Mouse (Mus musculus) adrenal gland, adult 18-20 months (tissue): Measurements from ENCODE around the gene Gm10644. TPM values are rescaled to one million over a fixed set of nuclear protein-coding genes. Genes with fewer than 3 reads are reported as not detected.

Experiments
- DNase-seq, 2 experiments: peaks; one replicate each; pipeline ENCODE4 v3.0.0; 2021 to 2022; ENCODE audit warnings: low spot score in 2 of 2
- total RNA-seq, 2 experiments: library from RNA; stranded (reverse); gene quantifications; 1 replicate in 1 of 2; 2 replicates in 1 of 2; pipeline ENCODE4 v1.2.3; 2021

Gm10644 gene
- total RNA-seq, 2 experiments from 2014 or later = 1.2 to 1.7 TPM

DNA sequence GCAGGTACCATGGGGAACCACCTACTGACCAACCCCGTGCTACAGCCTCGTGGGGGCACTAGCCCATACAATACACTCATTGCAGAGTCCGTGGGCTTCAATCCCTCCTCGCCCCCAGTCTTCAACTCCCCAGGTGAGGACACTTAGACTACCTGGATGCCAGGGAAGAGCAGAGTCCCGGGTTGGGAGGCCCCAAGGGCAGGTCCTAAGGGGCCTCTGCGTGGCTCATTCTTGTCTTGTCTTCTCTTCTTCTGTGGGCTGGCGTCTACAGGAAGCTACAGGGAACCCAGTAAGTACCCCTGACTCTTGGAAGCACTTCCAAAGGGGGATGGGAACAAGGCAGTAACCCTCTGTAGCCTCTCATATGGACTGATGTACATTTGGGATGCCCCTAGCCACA, 17.4 kb downstream of the Gm10644 start:
- DNase-seq = no peak

DNA sequence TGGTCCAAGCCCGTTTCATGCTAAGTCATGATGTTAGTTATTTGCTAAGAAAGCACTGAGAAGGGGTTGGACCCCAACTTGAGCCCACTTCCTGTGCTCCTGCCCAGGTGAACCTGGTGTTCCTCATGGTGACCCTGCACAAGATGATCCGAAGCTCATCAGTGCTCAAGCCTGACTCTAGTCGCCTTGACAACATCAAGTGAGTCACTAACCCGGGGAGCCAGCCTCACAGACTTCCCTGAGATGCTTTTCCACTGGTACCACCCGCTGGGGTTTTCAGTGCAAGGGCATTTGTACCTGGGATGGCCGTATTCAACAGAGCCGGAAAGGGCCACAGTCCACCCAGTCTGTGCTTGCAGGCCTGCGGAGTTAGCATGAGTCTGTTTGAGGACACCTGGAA, 19.6 kb downstream of the Gm10644 start:
- DNase-seq = no peak

DNA sequence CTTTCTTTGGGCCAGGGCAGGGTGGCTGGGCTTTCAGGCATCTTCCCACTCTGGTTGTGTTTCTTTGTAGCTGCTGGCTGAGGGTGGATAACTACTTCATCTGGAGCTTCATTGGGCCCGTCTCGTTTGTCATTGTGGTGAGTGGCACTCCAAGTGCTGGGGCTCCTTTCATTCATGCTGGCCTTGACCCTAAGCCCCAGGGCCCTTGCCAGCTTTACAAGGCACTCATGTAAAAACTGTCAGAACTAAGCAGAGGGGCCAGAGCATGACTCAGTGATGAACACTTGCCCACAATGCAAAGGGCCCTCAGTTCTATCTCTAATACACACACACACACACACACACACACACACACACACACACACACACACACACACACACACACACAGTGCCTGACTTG, 20.0 kb downstream of the Gm10644 start:
- no peak for DNase-seq

DNA sequence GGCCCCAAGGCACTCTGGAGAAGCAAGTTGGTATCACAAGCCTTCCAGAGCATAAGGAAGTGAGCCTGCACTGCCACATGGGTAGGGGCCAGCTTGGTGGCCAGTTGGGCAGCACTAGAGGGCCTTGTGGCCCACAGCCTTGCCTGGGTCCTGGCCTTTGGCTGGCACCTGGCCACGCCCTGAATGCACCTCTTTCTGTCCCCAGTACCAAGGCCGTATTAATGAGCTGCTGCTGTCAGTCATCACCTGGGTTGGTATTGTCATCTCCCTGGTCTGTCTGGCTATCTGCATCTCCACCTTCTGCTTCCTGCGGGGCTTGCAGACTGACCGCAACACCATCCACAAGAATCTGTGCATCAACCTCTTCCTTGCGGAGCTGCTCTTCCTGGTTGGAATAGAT, 20.8 kb downstream of the Gm10644 start:
- DNase-seq = peak in 1 of 2 experiments; percentile 17

DNA sequence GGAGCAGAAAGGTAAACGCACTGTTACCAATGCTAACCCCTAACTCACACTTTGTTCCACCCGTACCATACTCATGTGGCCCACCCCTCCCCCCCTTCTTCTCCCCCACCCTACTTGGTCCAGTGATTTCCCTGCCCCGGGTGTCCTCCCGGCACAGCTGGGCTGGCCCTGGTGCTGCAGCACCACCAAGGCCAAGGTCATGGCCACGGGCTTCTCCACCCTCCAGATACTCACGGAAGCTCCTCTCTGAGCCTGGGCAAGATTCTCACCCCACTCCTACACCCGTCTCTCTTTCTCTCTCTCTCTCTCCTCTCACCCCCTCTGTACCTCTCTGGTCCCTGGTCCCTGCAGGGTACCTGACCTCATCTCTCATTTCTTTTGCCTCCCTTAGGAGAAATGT, 28.7 kb downstream of the Gm10644 start:
- peak in 1 of 2 experiments; percentile 49 for DNase-seq

DNA sequence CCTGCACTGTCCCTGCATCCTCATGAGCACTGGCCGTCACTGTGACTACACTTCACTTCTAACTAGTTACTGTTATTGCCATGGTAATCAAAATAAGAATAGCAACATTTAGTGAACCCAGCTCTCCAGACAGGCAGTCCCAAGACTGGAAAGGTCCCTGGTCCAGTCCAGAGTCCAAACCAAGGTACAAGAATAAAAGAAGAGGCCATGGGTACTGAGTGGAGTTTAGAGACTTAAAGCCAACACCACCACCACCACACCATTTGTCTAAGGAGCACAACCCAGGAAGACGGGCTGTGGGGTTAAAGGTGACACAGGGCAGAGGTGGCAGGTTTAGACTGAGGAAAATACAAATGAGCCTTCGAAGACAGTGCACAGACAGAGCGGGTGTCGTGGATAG, 30.4 kb downstream of the Gm10644 start:
- no peak for DNase-seq

DNA sequence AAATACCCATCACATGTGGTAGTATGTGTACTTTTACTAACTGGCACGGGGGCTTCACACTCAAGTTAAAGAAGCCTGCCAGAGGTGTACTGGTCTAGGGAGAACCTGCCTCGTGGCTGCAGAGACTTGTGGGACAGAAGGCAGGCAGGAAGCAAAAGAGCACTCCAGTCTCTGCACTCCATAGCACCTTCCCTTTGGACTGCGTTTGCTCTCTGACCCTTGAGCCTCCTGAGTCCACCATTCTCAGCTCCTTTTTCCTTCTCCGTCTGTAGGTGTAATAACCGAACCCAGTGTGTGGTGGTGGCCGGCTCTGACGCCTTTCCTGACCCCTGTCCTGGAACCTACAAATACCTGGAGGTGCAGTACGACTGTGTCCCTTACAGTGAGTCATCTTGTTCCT, 32.3 kb downstream of the Gm10644 start:
- no peak for DNase-seq

DNA sequence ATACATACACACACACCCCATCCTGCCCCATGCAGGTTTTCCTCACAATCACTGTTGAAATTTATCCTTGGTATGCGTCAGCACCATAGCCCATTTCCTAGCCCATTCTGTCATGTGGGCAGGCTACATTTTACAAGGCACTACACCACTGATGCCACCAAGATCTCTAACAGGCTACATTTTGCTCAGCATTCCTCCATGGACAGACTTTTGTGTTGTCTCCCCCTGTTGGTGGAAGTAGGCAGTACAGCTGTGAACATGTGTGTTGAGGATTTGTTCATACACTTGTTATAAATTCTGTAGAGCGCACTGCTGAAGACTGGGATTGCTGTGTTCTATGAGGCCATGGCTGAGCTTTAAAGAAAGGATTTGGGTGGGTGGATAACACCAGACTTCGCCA, 33.4 kb downstream of the Gm10644 start:
- DNase-seq = peak; percentile 78 to 81

DNA sequence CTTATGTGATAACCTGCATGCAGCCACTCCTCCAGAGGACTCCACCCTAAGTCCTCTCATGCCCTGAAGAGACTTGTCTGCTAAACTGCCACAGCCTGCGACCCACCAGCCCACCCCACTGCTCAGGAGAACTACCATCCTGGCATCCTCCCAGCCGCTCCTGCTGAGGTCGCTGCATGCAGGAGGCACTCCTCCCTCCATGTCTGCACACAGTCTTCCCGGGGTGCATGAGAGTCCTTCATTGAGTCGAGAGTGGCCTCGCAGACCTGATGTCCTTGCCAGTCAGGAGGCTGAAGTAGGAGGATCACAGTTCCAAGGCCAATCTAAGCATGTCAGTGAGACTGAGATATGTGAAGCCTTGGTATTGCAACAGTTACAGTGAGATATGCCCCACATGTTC, 37.4 kb downstream of the Gm10644 start:
- peak in 1 of 2 experiments; percentile 43 for DNase-seq

DNA sequence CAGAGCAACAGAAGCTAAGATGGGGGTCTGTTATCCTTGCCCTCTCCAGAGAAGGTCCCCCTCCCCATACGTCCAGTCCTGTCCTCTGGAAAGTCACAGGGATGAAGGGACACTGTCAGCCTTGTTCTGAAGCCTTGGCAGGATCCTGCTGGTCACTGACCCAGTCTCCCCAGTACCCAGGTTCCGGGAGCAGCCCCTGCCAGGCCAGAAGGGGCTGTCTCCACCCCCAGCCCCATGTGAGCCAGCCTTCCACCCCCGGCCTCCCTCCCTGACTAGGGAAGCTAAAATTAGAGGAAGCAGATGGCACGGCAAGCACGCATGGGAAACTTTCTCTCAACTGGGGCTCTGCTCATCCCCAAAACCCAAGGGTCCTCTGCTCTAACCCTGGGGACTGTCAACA, 39.0 kb downstream of the Gm10644 start:
- no peak for DNase-seq

DNA sequence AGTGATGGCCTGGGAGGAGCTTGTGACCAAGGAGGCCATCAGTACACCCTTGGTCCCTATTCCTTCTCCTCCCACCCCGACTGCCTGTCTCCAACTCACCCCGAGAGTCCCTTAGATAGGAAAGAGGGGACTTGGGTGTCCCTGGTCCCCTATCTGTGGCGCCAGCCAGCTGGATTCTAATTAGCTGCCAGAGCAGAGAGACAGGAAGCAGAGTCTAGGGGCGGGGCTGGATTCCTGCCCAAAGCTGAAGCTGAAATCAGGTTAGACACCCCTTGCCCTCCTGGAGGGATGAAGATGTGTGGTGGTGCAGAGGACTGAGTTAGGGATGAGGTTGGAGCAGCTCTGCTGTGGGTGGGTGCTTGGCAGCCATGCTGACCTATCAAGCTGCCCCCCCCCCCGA, 40.1 kb downstream of the Gm10644 start:
- DNase-seq = no peak

DNA sequence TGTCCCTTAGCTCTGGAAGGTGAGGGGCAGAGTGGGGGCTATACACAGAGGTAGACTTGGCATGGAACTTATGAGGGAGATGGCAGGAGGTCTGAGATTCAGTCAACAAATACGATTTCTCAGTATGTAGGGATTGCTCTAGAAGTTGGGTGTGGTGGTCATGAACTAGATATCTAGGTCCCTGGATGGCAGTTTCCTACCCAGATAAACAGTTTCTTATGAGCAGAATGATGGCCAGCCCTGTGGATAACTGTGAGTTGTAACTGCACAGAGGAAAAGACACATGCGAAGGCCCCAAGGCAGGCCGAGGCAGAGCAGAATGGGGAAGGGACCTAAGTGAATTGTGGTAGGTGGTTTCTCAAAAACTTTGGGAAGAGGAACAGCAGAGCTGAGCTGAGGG, 40.8 kb downstream of the Gm10644 start:
- no peak for DNase-seq

DNA sequence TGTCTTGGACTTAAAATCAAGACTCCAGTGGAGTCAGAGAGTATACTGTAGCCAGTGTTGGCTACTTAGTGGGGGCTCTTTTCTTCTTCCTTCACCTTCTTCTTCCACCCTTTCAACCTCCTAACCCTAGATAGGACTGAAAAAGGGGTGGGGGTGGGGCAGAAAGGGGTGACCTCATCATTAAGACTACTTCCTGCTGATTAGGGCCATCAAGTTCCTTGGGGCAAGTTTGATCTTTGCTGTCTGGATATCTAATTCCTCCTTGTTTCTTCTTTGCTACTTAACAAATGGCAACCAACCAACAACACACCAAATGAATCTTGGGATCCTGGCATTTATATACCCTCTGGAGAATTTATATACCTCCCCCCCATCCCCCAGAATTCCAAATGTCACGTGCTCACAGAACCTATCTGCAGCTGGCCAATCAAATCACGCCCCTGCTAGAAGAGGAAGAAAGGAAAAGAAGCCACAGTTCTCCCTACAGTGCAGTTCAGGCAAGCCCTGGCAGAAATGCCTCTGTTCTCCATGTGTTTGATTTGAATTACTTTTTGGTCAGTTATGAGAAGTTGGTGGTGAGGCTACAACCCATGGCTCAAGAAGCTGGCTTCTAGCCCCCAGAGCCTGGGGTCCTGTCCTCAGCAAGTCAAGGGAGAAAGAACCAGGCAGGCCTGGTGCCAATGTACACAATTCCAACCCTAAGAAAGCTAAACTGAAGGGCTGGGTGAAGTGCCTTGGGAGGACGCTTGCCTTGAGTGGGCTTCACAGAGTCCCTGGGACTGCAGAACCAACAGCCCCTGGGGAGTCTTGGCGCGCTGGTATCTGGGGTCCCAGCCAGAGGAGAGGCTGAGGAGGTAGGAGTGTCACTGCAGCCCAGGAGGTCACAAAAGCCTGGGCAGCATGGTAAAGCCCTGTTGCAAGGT, 42.9 kb downstream of the Gm10644 start:
- no peak for DNase-seq

DNA sequence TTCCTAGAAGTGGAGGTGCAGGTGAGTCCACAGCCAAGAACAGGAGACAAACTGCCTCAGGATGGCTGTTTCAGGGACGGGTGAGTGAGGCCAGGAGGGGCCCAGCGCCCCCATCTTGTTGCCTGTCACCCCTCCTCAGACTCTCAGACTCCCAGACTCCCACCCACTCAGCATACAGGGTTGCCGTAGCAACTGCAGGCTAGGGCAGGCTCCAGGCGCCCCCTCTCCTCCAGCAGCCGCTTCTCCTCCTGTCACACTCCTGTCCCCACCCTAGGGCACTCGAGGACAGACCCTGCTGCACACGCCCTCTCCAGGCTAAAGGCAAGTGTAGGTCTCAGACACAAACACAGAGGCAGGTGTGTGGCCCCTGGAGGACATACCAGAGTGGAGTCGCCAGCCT, 45.7 kb downstream of the Gm10644 start:
- no peak for DNase-seq

DNA sequence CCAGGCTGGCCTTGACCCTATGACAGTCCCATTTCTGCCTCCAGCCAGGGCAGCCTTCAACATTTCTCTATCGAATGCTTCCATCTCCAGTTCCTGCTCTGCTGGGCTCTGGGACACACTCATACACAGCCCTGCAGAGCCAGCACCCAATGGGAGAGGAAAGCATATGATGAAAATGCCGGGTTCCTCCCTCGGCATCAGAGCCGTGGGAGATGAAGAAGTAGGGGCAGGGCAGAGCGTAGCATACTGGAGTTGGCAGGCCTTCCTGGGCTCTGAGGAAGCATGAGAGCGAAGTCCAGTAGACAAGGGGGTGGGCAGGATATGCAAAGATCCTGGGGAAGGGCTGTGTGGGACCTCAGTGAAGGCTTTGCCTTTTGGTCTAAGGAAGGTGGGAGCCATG, 46.4 kb downstream of the Gm10644 start:
- DNase-seq = no peak

DNA sequence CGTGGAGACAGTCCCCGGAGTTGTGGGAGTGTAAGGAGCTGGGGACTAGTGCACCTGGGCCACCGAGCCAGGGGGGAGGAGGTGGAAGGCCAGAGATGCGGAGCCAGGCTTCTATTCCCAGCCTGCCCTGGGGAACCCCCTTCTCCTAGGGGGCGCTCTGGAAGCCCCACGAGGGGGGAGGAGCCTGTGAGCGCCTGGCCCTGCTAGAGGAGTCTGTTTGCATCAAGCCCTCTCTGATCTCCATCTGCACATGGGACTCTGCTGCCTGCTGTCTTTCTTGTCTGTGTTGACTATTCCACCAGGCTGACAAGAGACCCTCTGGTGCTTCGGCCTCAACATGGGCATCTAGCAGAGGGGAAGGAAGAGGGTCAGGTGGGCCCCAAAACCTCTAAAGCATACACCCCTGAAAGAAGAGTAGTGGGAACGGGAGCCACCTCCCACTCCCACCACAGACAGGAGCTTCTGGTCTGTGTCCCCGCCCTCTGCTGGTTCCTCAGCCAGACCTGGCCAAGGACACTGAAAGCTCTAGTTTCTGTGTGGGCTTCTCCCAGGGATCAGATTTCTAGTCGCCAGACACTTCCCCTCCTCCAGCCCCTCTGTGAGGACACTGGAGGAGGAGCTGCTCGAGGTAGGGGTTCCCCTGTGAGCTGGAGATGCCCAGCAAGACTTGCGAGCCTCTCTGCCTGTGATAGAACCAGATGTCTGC, 51.9 kb downstream of the Gm10644 start:
- DNase-seq = no peak

DNA sequence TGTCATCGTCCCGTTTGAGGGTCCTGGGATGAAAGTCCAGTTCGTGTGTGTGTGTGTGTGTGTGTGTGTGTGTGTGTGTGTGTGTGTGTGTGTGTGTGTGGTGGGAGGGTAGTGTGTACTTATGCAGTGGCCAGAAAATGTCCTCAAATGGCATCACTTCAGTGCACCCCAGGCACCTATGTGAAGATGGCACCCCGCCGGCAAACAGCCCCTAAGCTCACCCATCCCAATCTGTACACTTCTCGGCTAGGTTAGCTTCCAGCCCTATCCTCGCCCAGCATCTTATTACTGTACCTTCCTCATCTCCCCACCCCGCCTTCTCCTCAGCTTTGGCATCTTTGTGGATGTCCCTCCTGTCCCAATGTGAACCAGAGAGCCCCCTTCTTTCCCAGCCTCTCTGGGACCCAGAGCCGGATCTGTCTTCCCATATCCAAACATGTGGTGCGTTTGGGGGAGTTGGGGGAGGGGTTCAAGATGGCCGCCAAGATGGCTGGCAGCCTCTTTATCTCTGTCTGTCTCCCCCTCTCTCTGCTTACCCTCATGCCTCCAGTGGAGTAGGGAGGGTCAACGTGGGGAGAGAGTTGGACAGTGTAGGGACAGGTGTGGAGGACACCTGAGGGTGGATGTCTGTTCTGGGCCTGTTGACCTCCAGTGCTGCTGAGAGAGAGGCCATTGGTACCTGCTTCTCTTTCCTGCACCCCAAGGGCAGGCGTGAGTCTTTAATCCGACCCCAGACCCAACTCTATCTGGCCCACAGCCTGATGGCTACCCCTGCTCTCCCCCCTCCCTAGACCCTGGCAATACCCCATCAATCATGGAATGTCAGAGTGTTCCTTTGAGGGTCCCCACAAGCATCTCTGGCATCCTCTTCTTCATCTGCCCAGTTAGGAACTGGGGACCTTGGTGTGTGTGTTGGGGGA, 53.2 kb downstream of the Gm10644 start:
- no peak for DNase-seq

DNA sequence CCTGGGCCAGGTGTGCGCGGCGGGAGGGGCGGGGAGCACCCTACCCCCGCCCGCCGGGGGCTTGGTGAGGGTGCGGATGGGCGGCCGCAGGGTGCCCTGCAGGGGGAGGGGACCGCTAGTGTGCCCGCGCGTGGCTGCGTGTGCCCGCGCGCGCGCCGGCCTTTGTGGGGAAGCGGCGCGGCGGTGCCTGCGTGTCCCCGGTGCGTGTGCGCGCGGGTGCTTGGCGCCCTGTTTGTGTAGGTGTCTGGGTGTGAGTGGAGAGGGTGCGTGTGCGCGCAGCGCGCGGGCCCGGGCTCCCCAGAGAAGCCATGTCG, 54.1 kb downstream of the Gm10644 start:
- no peak for DNase-seq

DNA sequence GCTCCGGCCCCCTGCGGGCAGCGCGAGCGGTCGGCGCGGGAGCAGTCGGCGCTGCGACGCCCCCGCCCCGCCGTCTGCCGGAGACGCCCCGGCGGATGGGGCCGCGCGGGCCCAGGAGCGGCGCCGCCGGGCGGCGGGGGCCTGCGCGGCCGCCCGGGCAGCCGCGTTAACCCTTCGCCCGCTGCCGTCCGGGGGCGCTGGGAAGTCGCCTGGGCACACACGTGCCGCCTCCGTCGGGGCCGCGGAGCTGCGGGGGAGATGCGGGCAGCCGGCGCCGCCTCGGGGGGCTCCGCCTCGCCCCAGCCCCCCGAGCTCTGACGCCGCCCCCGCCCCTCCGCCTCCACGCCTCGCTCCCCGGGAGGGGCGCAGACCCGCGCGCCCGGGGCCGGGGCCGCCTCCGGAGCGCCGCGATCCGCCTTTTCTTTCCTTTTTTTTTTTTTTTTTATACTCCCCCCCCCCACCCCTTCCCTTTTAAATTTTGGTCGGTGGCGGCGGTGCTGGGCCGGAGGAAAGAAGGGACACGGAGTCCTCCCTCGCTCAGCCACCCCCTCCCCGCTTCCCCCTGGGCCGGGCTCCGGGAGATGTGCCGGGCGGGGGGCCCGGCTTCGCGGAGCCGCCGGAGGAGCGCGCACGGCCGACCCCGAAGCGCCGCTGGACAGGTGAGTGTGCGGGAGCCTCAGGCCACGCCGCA, 54.6 kb downstream of the Gm10644 start:
- DNase-seq = no peak

DNA sequence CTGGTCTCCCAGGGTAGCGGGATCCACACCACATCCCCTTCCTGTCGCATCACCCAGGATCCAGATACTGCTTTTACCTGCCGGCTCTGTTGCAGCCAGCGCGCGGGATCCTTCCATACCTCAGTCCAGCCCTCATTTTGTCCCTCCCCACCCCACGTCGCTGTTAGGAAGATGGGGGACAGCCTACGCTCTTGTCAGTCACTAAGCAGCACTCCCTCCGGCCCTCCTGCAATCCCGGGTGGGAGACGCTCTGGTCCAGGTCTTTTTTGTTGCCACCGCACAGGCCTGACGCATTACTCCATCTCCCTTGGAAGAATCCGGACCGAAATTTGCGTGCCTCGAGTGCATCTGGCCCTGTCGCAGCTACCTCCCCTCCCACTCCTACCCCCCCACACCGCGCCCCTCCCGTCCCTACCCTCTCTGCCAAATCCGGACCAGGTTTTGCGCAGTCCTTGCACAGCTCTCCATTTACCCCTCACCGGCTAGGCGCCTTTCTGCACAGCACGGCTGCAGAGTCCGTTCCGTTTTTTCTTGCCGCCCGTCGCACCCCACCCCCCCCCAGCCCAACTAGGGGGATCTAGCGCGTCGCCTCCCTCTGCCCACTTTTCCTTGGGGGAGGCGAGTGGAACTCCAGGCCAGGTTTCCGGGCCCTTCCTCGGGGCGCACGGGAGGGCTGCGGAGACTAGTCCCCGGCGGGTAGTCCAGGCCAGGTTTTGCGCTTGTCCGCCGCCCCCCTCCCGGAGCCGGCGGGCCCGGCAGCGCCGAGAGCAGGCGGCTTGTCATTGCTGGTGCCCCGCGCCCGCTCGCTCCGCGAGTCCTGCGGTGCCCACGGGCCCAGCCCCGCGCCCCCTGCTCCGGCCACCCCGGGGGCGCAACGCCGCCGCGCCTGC, 55.4 kb downstream of the Gm10644 start, which contains the start of gene Adgrl1:
TSS of gene Adgrl1 (plus strand) at position 743 of the 890 bp plus-strand sequence.
- peak; percentile 85 to 88 for DNase-seq
